Mouse (Mus musculus) neural tube, embryonic 12.5 days (tissue): ENCODE results near the gene Stx8. TPM values are rescaled to one million over a fixed set of nuclear protein-coding genes. Genes with fewer than 3 reads are reported as not detected.

ENCODE experiments used
- ATAC-seq: fragments of 200-750 bp; cut with Nextera tagmentation; 2 replicates; pipeline ENCODE4 v1.8.0; 2017; ENCODE audit warnings: low read depth, mild to moderate bottlenecking, moderate TSS enrichment, moderate library complexity; ENCODE audit not compliant: low FRiP score
- H3K27ac ChIP-seq: fragments of 300-500 bp; sonication (generic); 2 replicates; pipeline ENCODE4 v1.5.1; 2016
- H3K27me3 ChIP-seq: fragments of 300-500 bp; sonication (generic); replicated peaks from 2 replicates; pipeline ENCODE4 v1.6.1; 2016; ENCODE audit warnings: mild to moderate bottlenecking
- H3K36me3 ChIP-seq: fragments of 300-500 bp; sonication (generic); 2 replicates; pipeline ENCODE4 v1.6.1; 2016; ENCODE audit warnings: mild to moderate bottlenecking
- H3K4me1 ChIP-seq: fragments of 300-500 bp; sonication (generic); 2 replicates; pipeline ENCODE4 v1.6.1; 2016
- H3K4me2 ChIP-seq: fragments of 300-500 bp; sonication (generic); replicated peaks from 2 replicates; pipeline ENCODE4 v1.6.1; 2016; ENCODE audit warnings: mild to moderate bottlenecking
- H3K4me3 ChIP-seq: fragments of 300-500 bp; sonication (generic); 2 replicates; pipeline ENCODE4 v1.5.1; 2016
- H3K9ac ChIP-seq: fragments of 300-500 bp; sonication (generic); 2 replicates; pipeline ENCODE4 v1.6.1; 2016; ENCODE audit warnings: mild to moderate bottlenecking
- H3K9me3 ChIP-seq: fragments of 300-500 bp; sonication (generic); 2 replicates; pipeline ENCODE4 v1.6.1; 2016; ENCODE audit warnings: mild to moderate bottlenecking
- WGBS: fragments of 180-500 bp; shearing (Covaris S2); methylation state at CpG from one replicate; pipeline ENCODE4 v1.1.7; 2016; 5-methylcytosine and 5-hydroxymethylcytosine counted together
- polyA plus RNA-seq: library from polyadenylated mRNA; unstranded; fragments of >200 nt; fragmentation: Nextera tagmentation; extraction: Ambion mirVana; gene quantifications from 2 replicates; pipeline ENCODE4 v1.2.1, GENCODE M21; 2016

Gene Stx8
- polyA plus RNA-seq, 1 experiment from 2014 or later, result 69.0 TPM

GRCm38 (mm10) chr11:68171973-68172647 lies 206.1 kb downstream of the Stx8 start:
- no peak overlapping the region for H3K27ac ChIP-seq
- 79% methylated on average over 7 of the region's 7 CpGs for WGBS
- H3K9me3 ChIP-seq, result no peaks in the 10 kb centered on the region

GRCm38 (mm10) chr11:68172648-68173045 lies 206.7 kb downstream of the Stx8 start:
- no peaks in the 10 kb centered on the region for H3K36me3 ChIP-seq
- no peak overlapping the region for H3K9ac ChIP-seq
- no peak for ATAC-seq
- H3K4me3 ChIP-seq, result no peak overlapping the region
- WGBS, result 81% methylated on average over 4 of the region's 4 CpGs
- no peak overlapping the region for H3K27ac ChIP-seq
- H3K4me2 ChIP-seq, result no peak overlapping the region
- no peaks in the 10 kb centered on the region for H3K4me1 ChIP-seq
- H3K27me3 ChIP-seq, result 0 out of 2 replicates have a peak, but pooled peaks cover 2% of the 10 kb centered on the region
- no peaks in the 10 kb centered on the region for H3K9me3 ChIP-seq

More at GRCm38 (mm10) chr11:68171973-68172647, 206.1 kb downstream of the Stx8 start:
- no peak overlapping the region for H3K4me2 ChIP-seq
- no peak overlapping the region for H3K9ac ChIP-seq
- no peak for ATAC-seq
- no peak overlapping the region for H3K4me3 ChIP-seq
- no peaks in the 10 kb centered on the region for H3K4me1 ChIP-seq
- 0 out of 2 replicates have a peak, but pooled peaks cover 2% of the 10 kb centered on the region for H3K27me3 ChIP-seq
- H3K36me3 ChIP-seq, result no peaks in the 10 kb centered on the region

GRCm38 (mm10) chr11:68176550-68176949 lies 210.6 kb downstream of the Stx8 start:
- no peaks in the 10 kb centered on the region for H3K4me1 ChIP-seq
- H3K27me3 ChIP-seq, result 0 out of 2 replicates have a peak, but pooled peaks cover 2% of the 10 kb centered on the region
- H3K9ac ChIP-seq, result no peak overlapping the region
- WGBS, result 82% methylated on average over 4 of the region's 4 CpGs
- H3K4me2 ChIP-seq, result no peak overlapping the region
- ATAC-seq, result no peak
- H3K4me3 ChIP-seq, result no peak overlapping the region
- no peaks in the 10 kb centered on the region for H3K36me3 ChIP-seq
- H3K9me3 ChIP-seq, result no peaks in the 10 kb centered on the region
- no peak overlapping the region for H3K27ac ChIP-seq

GRCm38 (mm10) chr11:68177415-68177814 lies 211.4 kb downstream of the Stx8 start:
- Histone ChIP-seq H3K27ac (no peak overlapping the region), H3K27me3 (0 out of 2 replicates have a peak, but pooled peaks cover 2% of the 10 kb centered on the region), H3K9me3 (no peaks in the 10 kb centered on the region), H3K4me1 (no peaks in the 10 kb centered on the region), H3K4me3 (no peak overlapping the region), H3K4me2 (no peak overlapping the region), H3K36me3 (no peaks in the 10 kb centered on the region), H3K9ac (no peak overlapping the region)
- 78% methylated on average over 7 of the region's 7 CpGs for WGBS
- no peak for ATAC-seq

- Histone ChIP-seq H3K4me1 (peaks cover 13% of the 10 kb centered on the region), H3K9me3 (no peaks in the 10 kb centered on the region), H3K27me3 (no peaks in the 10 kb centered on the region), H3K9ac (no peak overlapping the region), H3K4me3 (no peak overlapping the region), H3K4me2 (no peak overlapping the region), H3K36me3 (no peaks in the 10 kb centered on the region), H3K27ac (no peak overlapping the region)
- 94% methylated on average over 3 of the region's 3 CpGs for WGBS
- ATAC-seq, result no peak
These were observed 219.7 kb downstream of the Stx8 start for GRCm38 (mm10) chr11:68185647-68186046.

- 68% methylated on average over 8 of the region's 8 CpGs for WGBS
- Histone ChIP-seq H3K36me3 (no peaks in the 10 kb centered on the region), H3K27me3 (no peaks in the 10 kb centered on the region), H3K9me3 (no peaks in the 10 kb centered on the region), H3K9ac (no peak overlapping the region), H3K4me3 (no peak overlapping the region), H3K4me2 (no peak overlapping the region), H3K4me1 (peaks cover 13% of the 10 kb centered on the region), H3K27ac (no peak overlapping the region)
- ATAC-seq, result no peak
These were observed 221.2 kb downstream of the Stx8 start for GRCm38 (mm10) chr11:68187242-68187641.

GRCm38 (mm10) chr11:68188695-68189201 lies 222.8 kb downstream of the Stx8 start:
- peaks cover 13% of the 10 kb centered on the region for H3K4me1 ChIP-seq
- no peak overlapping the region for H3K4me3 ChIP-seq
- no peaks in the 10 kb centered on the region for H3K36me3 ChIP-seq
- ATAC-seq, result no peak
- H3K4me2 ChIP-seq, result no peak overlapping the region
- no peak overlapping the region for H3K27ac ChIP-seq
- H3K9ac ChIP-seq, result no peak overlapping the region
- WGBS, result 67% methylated on average over 12 of the region's 12 CpGs
- no peaks in the 10 kb centered on the region for H3K9me3 ChIP-seq
- H3K27me3 ChIP-seq, result no peaks in the 10 kb centered on the region

GRCm38 (mm10) chr11:68190849-68191248 lies 224.9 kb downstream of the Stx8 start:
- Histone ChIP-seq H3K27me3 (no peaks in the 10 kb centered on the region), H3K27ac (no peak overlapping the region), H3K36me3 (no peaks in the 10 kb centered on the region), H3K9me3 (no peaks in the 10 kb centered on the region), H3K4me3 (no peak overlapping the region), H3K4me1 (peaks cover 27% of the 10 kb centered on the region), H3K4me2 (no peak overlapping the region), H3K9ac (no peak overlapping the region)
- ATAC-seq, result no peak
- 87% methylated on average over 5 of the region's 5 CpGs for WGBS

- 67% methylated on average over 6 of the region's 6 CpGs for WGBS
- Histone ChIP-seq H3K27ac (no peak overlapping the region), H3K4me1 (peaks cover 22% of the 10 kb centered on the region), H3K9me3 (no peaks in the 10 kb centered on the region), H3K27me3 (no peaks in the 10 kb centered on the region; the same call in 1 of the 2 replicates), H3K9ac (no peak overlapping the region), H3K4me3 (no peak overlapping the region), H3K36me3 (no peaks in the 10 kb centered on the region), H3K4me2 (no peak overlapping the region)
- no peak for ATAC-seq
These were observed 229.2 kb downstream of the Stx8 start for GRCm38 (mm10) chr11:68195168-68195567.

- 60% methylated on average over 10 of the region's 10 CpGs for WGBS
- H3K27ac ChIP-seq, result no peak overlapping the region
- H3K36me3 ChIP-seq, result no peaks in the 10 kb centered on the region
- no peaks in the 10 kb centered on the region; the same call in 1 of the 2 replicates for H3K27me3 ChIP-seq
- no peaks in the 10 kb centered on the region for H3K9me3 ChIP-seq
- no peak for ATAC-seq
- H3K4me3 ChIP-seq, result no peak overlapping the region
- H3K4me2 ChIP-seq, result no peak overlapping the region
- peaks cover 24% of the 10 kb centered on the region for H3K4me1 ChIP-seq
- no peak overlapping the region for H3K9ac ChIP-seq
These were observed 229.7 kb downstream of the Stx8 start for GRCm38 (mm10) chr11:68195693-68196176.

GRCm38 (mm10) chr11:68196566-68196965 lies 230.6 kb downstream of the Stx8 start:
- Histone ChIP-seq H3K4me2 (no peak overlapping the region), H3K4me1 (peaks cover 24% of the 10 kb centered on the region), H3K9ac (no peak overlapping the region), H3K27ac (no peak overlapping the region), H3K36me3 (no peaks in the 10 kb centered on the region), H3K27me3 (no peaks in the 10 kb centered on the region; the same call in 1 of the 2 replicates), H3K4me3 (no peak overlapping the region), H3K9me3 (no peaks in the 10 kb centered on the region)
- WGBS, result 66% methylated on average over 6 of the region's 6 CpGs
- no peak for ATAC-seq

- 90% methylated on average over 11 of the region's 11 CpGs for WGBS
- no peaks in the 10 kb centered on the region for H3K36me3 ChIP-seq
- H3K9ac ChIP-seq, result no peak overlapping the region
- H3K4me1 ChIP-seq, result peaks cover 28% of the 10 kb centered on the region
- no peaks in the 10 kb centered on the region for H3K9me3 ChIP-seq
- H3K4me3 ChIP-seq, result no peak overlapping the region
- no peak overlapping the region for H3K4me2 ChIP-seq
- ATAC-seq, result no peak
- no peaks in the 10 kb centered on the region; the same call in 1 of the 2 replicates for H3K27me3 ChIP-seq
- H3K27ac ChIP-seq, result no peak overlapping the region
These were observed 231.5 kb downstream of the Stx8 start for GRCm38 (mm10) chr11:68197471-68197870.
